Mouse (Mus musculus): ENCODE measurements at regions not wholly inside any gene's neighbourhood (a gene's known extent, or its start where the extent isn't known, plus 50 kb on each side); places are given as distances from the start of the nearest gene placed in this dataset.

GRCm38 (mm10) chrX:10883729-10884464 is 169.1 kb downstream of the Mid1ip1 start:
- no peaks in the 10 kb centered on the region for H3K36me3 ChIP-seq (ENCODE audit: insufficient read depth, low read length)
- H3K9ac ChIP-seq (ENCODE audit: low read depth, low read length) = no peak overlapping the region
- ATAC-seq (replicated peaks; ENCODE audit: low FRiP score, low read depth) (no peak), DNase-seq (ENCODE audit: low spot score) (no peak)
- no peaks in the 10 kb centered on the region for H3K9me3 ChIP-seq (replicated peaks; ENCODE audit: low read length)
- TF ChIP-seq CTCF (IDR thresholded peaks at IDR 0.05; ENCODE audit: low read depth) = no peak
- no peak overlapping the region for H3K27ac ChIP-seq
- H3K4me3 ChIP-seq (replicated peaks; ENCODE audit: low read depth, low read length) = no peak overlapping the region
- no peak overlapping the region for H3K4me2 ChIP-seq (ENCODE audit: low read length)
- WGBS = 72% methylated on average over 11 of the region's 11 CpGs
- H3K27me3 ChIP-seq (ENCODE audit: insufficient read depth, low read length) = no peaks in the 10 kb centered on the region
- H3K4me1 ChIP-seq (replicated peaks; ENCODE audit: insufficient read depth, low read length) = no peaks in the 10 kb centered on the region

- no peaks in the 10 kb centered on the region for H3K36me3 ChIP-seq (ENCODE audit: insufficient read depth, low read length)
- no peak for DNase-seq (ENCODE audit: low spot score)
- no peak for ATAC-seq (replicated peaks; ENCODE audit: low FRiP score, low read depth)
- no peaks in the 10 kb centered on the region for H3K4me1 ChIP-seq (replicated peaks; ENCODE audit: insufficient read depth, low read length)
- H3K27me3 ChIP-seq (ENCODE audit: insufficient read depth, low read length) = no peaks in the 10 kb centered on the region
- no peak for TF ChIP-seq CTCF (IDR thresholded peaks at IDR 0.05; ENCODE audit: low read depth)
- no peak overlapping the region for H3K4me2 ChIP-seq (ENCODE audit: low read length)
- WGBS = 70% methylated on average over 3 of the region's 3 CpGs
- H3K9me3 ChIP-seq (replicated peaks; ENCODE audit: low read length) = no peaks in the 10 kb centered on the region
- H3K9ac ChIP-seq (ENCODE audit: low read depth, low read length) = no peak overlapping the region
- no peak overlapping the region for H3K27ac ChIP-seq
- no peak overlapping the region for H3K4me3 ChIP-seq (replicated peaks; ENCODE audit: low read depth, low read length)
These were observed 178.0 kb downstream of the Mid1ip1 start for GRCm38 (mm10) chrX:10892815-10893214.

GRCm38 (mm10) chrX:10896193-10896955 is 181.6 kb downstream of the Mid1ip1 start:
- ATAC-seq (replicated peaks; ENCODE audit: low FRiP score, low read depth) = no peak

GRCm38 (mm10) chrX:10902686-10903085 is 187.9 kb downstream of the Mid1ip1 start:
- Histone ChIP-seq H3K36me3 (ENCODE audit: insufficient read depth, low read length) (no peaks in the 10 kb centered on the region), H3K27ac (no peak overlapping the region), H3K27me3 (ENCODE audit: insufficient read depth, low read length) (no peaks in the 10 kb centered on the region), H3K4me2 (ENCODE audit: low read length) (no peak overlapping the region), H3K4me3 (replicated peaks; ENCODE audit: low read depth, low read length) (no peak overlapping the region), H3K9ac (ENCODE audit: low read depth, low read length) (no peak overlapping the region), H3K4me1 (replicated peaks; ENCODE audit: insufficient read depth, low read length) (no peaks in the 10 kb centered on the region), H3K9me3 (replicated peaks; ENCODE audit: low read length) (no peaks in the 10 kb centered on the region)
- DNase-seq (ENCODE audit: low spot score) (no peak), ATAC-seq (replicated peaks; ENCODE audit: low FRiP score, low read depth) (no peak)
- WGBS = 82% methylated on average over 4 of the region's 4 CpGs
- no peak for TF ChIP-seq CTCF (IDR thresholded peaks at IDR 0.05; ENCODE audit: low read depth)

More at GRCm38 (mm10) chrX:10896193-10896955, 181.6 kb downstream of the Mid1ip1 start:
- H3K9me3 ChIP-seq (replicated peaks; ENCODE audit: low read length) = no peaks in the 10 kb centered on the region
- no peaks in the 10 kb centered on the region for H3K27me3 ChIP-seq (ENCODE audit: insufficient read depth, low read length)
- no peaks in the 10 kb centered on the region for H3K4me1 ChIP-seq (replicated peaks; ENCODE audit: insufficient read depth, low read length)
- H3K4me3 ChIP-seq (replicated peaks; ENCODE audit: low read depth, low read length) = no peak overlapping the region
- no peak overlapping the region for H3K9ac ChIP-seq (ENCODE audit: low read depth, low read length)
- no peak overlapping the region for H3K27ac ChIP-seq
- no peak for DNase-seq (ENCODE audit: low spot score)
- no peaks in the 10 kb centered on the region for H3K36me3 ChIP-seq (ENCODE audit: insufficient read depth, low read length)
- WGBS = 72% methylated on average over 5 of the region's 5 CpGs
- no peak overlapping the region for H3K4me2 ChIP-seq (ENCODE audit: low read length)
- TF ChIP-seq CTCF (IDR thresholded peaks at IDR 0.05; ENCODE audit: low read depth) = no peak

GRCm38 (mm10) chrX:10904072-10904471 is 189.3 kb downstream of the Mid1ip1 start:
- no peak for DNase-seq (ENCODE audit: low spot score)
- no peak overlapping the region for H3K27ac ChIP-seq
- TF ChIP-seq CTCF (IDR thresholded peaks at IDR 0.05; ENCODE audit: low read depth) = no peak
- ATAC-seq (replicated peaks; ENCODE audit: low FRiP score, low read depth) = no peak
- no peaks in the 10 kb centered on the region for H3K36me3 ChIP-seq (ENCODE audit: insufficient read depth, low read length)
- H3K4me3 ChIP-seq (replicated peaks; ENCODE audit: low read depth, low read length) = no peak overlapping the region
- H3K9ac ChIP-seq (ENCODE audit: low read depth, low read length) = no peak overlapping the region
- no peaks in the 10 kb centered on the region for H3K27me3 ChIP-seq (ENCODE audit: insufficient read depth, low read length)
- 88% methylated on average over 6 of the region's 6 CpGs for WGBS
- H3K4me1 ChIP-seq (replicated peaks; ENCODE audit: insufficient read depth, low read length) = no peaks in the 10 kb centered on the region
- H3K4me2 ChIP-seq (ENCODE audit: low read length) = no peak overlapping the region
- no peaks in the 10 kb centered on the region for H3K9me3 ChIP-seq (replicated peaks; ENCODE audit: low read length)

GRCm38 (mm10) chrX:10904889-10905288 is 190.1 kb downstream of the Mid1ip1 start:
- H3K9ac ChIP-seq (ENCODE audit: low read depth, low read length) = no peak overlapping the region
- no peak overlapping the region for H3K4me2 ChIP-seq (ENCODE audit: low read length)
- H3K9me3 ChIP-seq (replicated peaks; ENCODE audit: low read length) = no peaks in the 10 kb centered on the region
- no peak overlapping the region for H3K4me3 ChIP-seq (replicated peaks; ENCODE audit: low read depth, low read length)
- TF ChIP-seq CTCF (IDR thresholded peaks at IDR 0.05; ENCODE audit: low read depth) = no peak
- no peak for DNase-seq (ENCODE audit: low spot score)
- WGBS = 63% methylated on average over 3 of the region's 3 CpGs
- H3K27ac ChIP-seq = no peak overlapping the region
- H3K4me1 ChIP-seq (replicated peaks; ENCODE audit: insufficient read depth, low read length) = no peaks in the 10 kb centered on the region
- H3K36me3 ChIP-seq (ENCODE audit: insufficient read depth, low read length) = no peaks in the 10 kb centered on the region
- no peak for ATAC-seq (replicated peaks; ENCODE audit: low FRiP score, low read depth)
- no peaks in the 10 kb centered on the region for H3K27me3 ChIP-seq (ENCODE audit: insufficient read depth, low read length)

All from kidney, postnatal 0 days (tissue).